Mouse (Mus musculus): Measurements from ENCODE around the gene Rap1a. TPM values are rescaled to one million over a fixed set of nuclear protein-coding genes. Genes with fewer than 3 reads are reported as not detected.

Rap1a gene
- total and polyA plus RNA-seq, 2 experiments from 2014 or later: 36.4 to 70.5 TPM

DNA sequence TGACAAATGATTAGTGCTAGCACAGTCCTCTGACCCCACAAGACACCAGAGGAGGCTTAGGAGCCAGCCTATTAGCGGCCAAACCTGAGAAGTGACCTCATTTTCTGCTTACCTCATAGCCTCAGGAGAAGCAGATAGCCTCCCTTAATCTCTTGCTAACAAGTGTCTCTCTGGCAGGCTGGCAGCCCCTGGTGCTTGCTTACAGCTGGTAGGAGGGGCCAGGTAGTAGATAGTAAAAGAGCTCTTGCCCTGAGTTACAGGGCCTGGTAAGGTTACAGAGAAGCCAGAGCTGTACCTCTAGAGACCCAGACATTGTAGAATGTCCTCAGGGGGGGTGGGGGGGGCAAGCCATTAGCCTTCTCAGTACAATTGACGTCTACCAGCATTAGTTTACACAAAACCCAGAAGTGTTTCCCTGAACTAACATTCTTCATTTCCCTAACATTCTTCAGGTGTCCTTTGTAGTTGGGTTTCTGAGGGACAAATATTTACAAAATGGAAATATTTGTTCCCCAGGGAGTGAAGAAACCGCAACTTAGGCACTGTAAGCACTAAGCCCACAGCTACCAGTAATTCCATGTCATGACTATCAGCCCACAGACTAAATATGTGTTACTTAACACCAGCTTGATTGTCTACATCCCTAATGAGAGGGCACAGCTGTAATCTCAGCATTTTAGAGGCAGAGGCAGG, 101.7 kb downstream of the Rap1a start:
- no peak overlapping the region for H3K27ac ChIP-seq (ENCODE audit: low read depth, low read length)
- WGBS: 51% methylated on average over 3 of the region's 3 CpGs
- DNase-seq: no peak
- no peak for ATAC-seq
- H3K9ac ChIP-seq: no peak overlapping the region
- H3K4me2 ChIP-seq (ENCODE audit: low read depth): no peak overlapping the region
- H3K9me3 ChIP-seq (ENCODE audit: low read length): no peaks in the 10 kb centered on the region
- TF ChIP-seq CTCF (IDR thresholded peaks at IDR 0.05; ENCODE audit: low read depth): no peak
- H3K4me1 ChIP-seq (ENCODE audit: insufficient read depth): no peaks in the 10 kb centered on the region
- no peaks in the 10 kb centered on the region for H3K36me3 ChIP-seq (ENCODE audit: insufficient read depth)
- H3K27me3 ChIP-seq (ENCODE audit: insufficient read depth, low read length): no peaks in the 10 kb centered on the region
- H3K4me3 ChIP-seq (ENCODE audit: low read depth, low read length): no peak overlapping the region

DNA sequence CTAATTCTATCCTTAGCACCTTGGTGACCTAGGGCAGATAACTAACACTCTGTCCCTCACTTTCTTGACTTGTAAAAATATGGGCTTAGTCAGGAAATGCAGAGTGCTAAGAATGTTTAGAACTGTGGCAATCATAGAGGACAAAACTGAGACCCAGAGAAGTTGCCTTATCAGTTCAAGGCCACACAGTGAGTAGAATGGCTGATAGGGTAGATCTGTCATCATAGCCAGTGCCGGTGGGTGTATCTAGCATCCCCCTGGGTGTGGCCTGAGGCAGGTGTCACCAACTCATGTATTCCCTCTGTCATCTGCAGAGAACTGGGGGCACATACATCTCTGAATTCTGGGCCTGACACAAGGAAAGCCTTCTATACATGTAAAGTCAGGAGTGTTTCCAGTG, 102.8 kb downstream of the Rap1a start:
- Histone ChIP-seq H3K4me3 (ENCODE audit: low read depth, low read length) (no peak overlapping the region), H3K4me2 (ENCODE audit: low read depth) (no peak overlapping the region), H3K27me3 (ENCODE audit: insufficient read depth, low read length) (no peaks in the 10 kb centered on the region), H3K4me1 (ENCODE audit: insufficient read depth) (no peaks in the 10 kb centered on the region), H3K27ac (ENCODE audit: low read depth, low read length) (no peak overlapping the region), H3K36me3 (ENCODE audit: insufficient read depth) (no peaks in the 10 kb centered on the region), H3K9me3 (ENCODE audit: low read length) (no peaks in the 10 kb centered on the region), H3K9ac (no peak overlapping the region)
- WGBS: 94% methylated on average over 1 of the region's 1 CpGs
- ATAC-seq: no peak
- no peak for TF ChIP-seq CTCF (IDR thresholded peaks at IDR 0.05; ENCODE audit: low read depth)
- no peak for DNase-seq

DNA sequence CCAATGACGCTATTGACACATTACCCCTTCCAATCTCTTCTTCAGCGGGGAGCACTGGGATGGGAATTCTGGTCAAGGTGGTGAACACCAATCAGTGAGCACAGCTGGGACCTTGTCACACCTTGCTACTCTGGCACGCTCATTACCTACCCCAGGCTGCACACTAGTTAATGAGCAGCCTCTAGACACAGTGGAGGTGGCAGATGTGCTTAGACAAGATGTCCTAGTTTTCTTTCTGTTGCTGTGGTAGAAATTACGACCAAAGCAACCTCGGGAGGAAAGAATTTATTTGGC, 104.0 kb downstream of the Rap1a start:
- H3K27me3 ChIP-seq (ENCODE audit: insufficient read depth, low read length): no peaks in the 10 kb centered on the region
- H3K4me1 ChIP-seq (ENCODE audit: insufficient read depth): no peaks in the 10 kb centered on the region
- no peak overlapping the region for H3K4me2 ChIP-seq (ENCODE audit: low read depth)
- no peak overlapping the region for H3K4me3 ChIP-seq (ENCODE audit: low read depth, low read length)
- no peak overlapping the region for H3K27ac ChIP-seq (ENCODE audit: low read depth, low read length)
- no peak overlapping the region for H3K9ac ChIP-seq
- no peak for DNase-seq
- no peaks in the 10 kb centered on the region for H3K9me3 ChIP-seq (ENCODE audit: low read length)
- 78% methylated on average over 5 of the region's 5 CpGs for WGBS
- ATAC-seq: no peak
- no peak for TF ChIP-seq CTCF (IDR thresholded peaks at IDR 0.05; ENCODE audit: low read depth)
- no peaks in the 10 kb centered on the region for H3K36me3 ChIP-seq (ENCODE audit: insufficient read depth)

DNA sequence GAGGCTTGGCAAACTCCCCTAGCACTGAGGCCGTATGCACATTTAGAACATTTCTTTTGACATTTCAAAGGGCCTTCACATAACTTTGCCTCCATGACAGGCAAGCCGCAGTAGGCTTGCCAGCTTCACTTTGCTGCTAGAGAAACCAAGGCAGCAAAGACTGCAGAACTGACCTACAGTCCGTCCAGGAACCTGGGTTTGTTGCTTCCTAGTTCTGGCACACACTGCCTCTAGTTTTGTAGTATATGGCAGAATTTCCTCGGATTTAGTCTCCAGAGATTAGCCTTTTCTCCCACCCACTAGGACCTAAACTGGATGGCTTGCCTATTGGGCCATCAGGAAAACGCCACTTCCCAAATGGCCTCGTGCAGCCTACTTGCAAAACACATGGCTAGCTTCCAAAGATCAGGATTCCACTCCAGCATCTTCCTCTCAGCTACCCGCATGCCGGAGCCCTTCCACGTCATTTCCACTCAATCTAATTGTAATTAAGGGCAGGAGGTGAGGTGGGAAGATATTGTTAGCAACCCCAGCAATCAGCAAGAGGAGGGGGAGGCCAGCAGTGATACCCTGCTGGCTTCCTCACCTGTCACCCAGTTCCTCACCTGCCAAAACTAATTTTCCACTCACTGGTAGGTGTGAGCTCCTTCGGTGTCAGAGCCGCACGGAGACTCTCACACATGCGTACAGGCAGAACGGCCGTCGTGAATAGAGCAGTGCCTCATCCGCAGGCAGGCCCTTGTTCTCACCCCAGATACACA, 104.6 kb downstream of the Rap1a start:
- no peaks in the 10 kb centered on the region for H3K27me3 ChIP-seq (ENCODE audit: insufficient read depth, low read length)
- no peaks in the 10 kb centered on the region for H3K36me3 ChIP-seq (ENCODE audit: insufficient read depth)
- no peak overlapping the region for H3K4me2 ChIP-seq (ENCODE audit: low read depth)
- no peaks in the 10 kb centered on the region for H3K4me1 ChIP-seq (ENCODE audit: insufficient read depth)
- H3K4me3 ChIP-seq (ENCODE audit: low read depth, low read length): no peak overlapping the region
- H3K9me3 ChIP-seq (ENCODE audit: low read length): no peaks in the 10 kb centered on the region
- TF ChIP-seq CTCF (IDR thresholded peaks at IDR 0.05; ENCODE audit: low read depth): no peak
- peak overlapping the region; percentile 18; the same call in 1 of the 2 replicates for H3K9ac ChIP-seq
- DNase-seq (peak; percentile 33), ATAC-seq (peak; percentile 6; the same call in 1 of the 2 replicates)
- no peak overlapping the region for H3K27ac ChIP-seq (ENCODE audit: low read depth, low read length)
- WGBS: 54% methylated on average over 17 of the region's 17 CpGs

- TF ChIP-seq CTCF (IDR thresholded peaks at IDR 0.05; ENCODE audit: low read depth): no peak
- Histone ChIP-seq H3K36me3 (ENCODE audit: insufficient read depth) (no peaks in the 10 kb centered on the region), H3K27me3 (ENCODE audit: insufficient read depth, low read length) (no peaks in the 10 kb centered on the region), H3K9me3 (ENCODE audit: low read length) (no peaks in the 10 kb centered on the region), H3K4me2 (ENCODE audit: low read depth) (no peak overlapping the region), H3K4me1 (ENCODE audit: insufficient read depth) (no peaks in the 10 kb centered on the region), H3K27ac (ENCODE audit: low read depth, low read length) (no peak overlapping the region), H3K4me3 (ENCODE audit: low read depth, low read length) (no peak overlapping the region), H3K9ac (peak overlapping the region; percentile 18; the same call in 1 of the 2 replicates)
- DNase-seq: peak; percentile 22
- peak; percentile 68 for ATAC-seq
- WGBS: 20% methylated on average over 20 of the region's 20 CpGs
Observed at GRCm38 (mm10) chr3:105695476-105696386, 105.4 kb downstream of the Rap1a start.

DNA sequence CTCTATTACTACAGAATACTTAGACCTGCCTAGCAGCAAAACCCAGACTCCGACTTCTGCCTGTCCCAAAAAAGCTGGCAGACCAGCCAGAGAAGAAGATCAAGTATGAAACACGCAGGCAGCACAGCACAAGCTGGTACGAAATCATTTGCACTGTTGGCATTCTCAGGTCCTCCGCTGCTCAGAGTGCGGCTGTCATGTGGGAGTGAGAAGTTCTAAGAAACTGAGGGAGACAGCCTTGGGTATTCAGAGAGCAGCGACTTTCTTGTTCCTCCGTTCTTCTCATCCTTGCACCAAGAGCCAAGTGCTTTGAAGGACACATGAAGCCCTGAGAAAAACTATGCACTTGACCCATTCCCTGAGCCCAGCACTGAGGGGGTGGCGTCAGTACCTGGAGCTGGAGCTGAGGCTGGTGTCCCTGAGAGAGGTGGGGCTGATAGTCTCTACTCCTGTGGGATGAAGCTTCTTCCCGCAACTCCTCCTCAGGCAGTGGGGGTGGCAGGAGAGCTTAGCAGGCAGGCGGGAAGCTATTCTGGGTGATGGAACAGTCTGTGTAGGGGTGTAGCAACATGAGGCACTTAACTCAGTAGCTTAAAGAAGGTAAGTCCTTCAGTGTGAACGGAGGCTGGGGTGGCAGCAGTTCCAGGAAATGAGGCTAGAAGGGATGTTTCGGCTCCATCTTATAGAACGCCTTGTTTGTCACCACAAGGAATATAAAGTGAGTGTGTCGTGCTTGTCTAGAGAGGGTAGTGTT, 107.6 kb downstream of the Rap1a start:
- DNase-seq (no peak), ATAC-seq (no peak)
- Histone ChIP-seq H3K4me3 (ENCODE audit: low read depth, low read length) (no peak overlapping the region), H3K36me3 (ENCODE audit: insufficient read depth) (no peaks in the 10 kb centered on the region), H3K4me1 (ENCODE audit: insufficient read depth) (no peaks in the 10 kb centered on the region), H3K27me3 (ENCODE audit: insufficient read depth, low read length) (no peaks in the 10 kb centered on the region), H3K9me3 (ENCODE audit: low read length) (no peaks in the 10 kb centered on the region), H3K9ac (no peak overlapping the region), H3K4me2 (ENCODE audit: low read depth) (no peak overlapping the region), H3K27ac (ENCODE audit: low read depth, low read length) (no peak overlapping the region)
- 80% methylated on average over 14 of the region's 14 CpGs for WGBS
- no peak for TF ChIP-seq CTCF (IDR thresholded peaks at IDR 0.05; ENCODE audit: low read depth)
